Mouse (Mus musculus): ENCODE results near the gene Sectm1b. TPM values are rescaled to one million over a fixed set of nuclear protein-coding genes. Genes with fewer than 3 reads are reported as not detected.

The Sectm1b gene
- polyA plus RNA-seq, 1 experiment: not detected

- no peaks in the 10 kb centered on the region for H3K36me3 ChIP-seq (ENCODE audit: control insufficient read depth, insufficient read depth)
- H3K79me2 ChIP-seq (ENCODE audit: control insufficient read depth, insufficient read depth): no peaks in the 10 kb centered on the region
- no peak overlapping the region for H3ac ChIP-seq (ENCODE audit: control insufficient read depth, insufficient read length, low read depth)
- peaks cover 3% of the 10 kb centered on the region for H3K27me3 ChIP-seq (ENCODE audit: control insufficient read depth, insufficient read depth, insufficient read length)
- H3K4me3 ChIP-seq (ENCODE audit: insufficient read depth, poor library complexity, severe bottlenecking): no peak overlapping the region
- no peak for TF ChIP-seq CTCF (IDR thresholded peaks at IDR 0.05; ENCODE audit: control insufficient read depth, insufficient read depth, insufficient read length)
- TF ChIP-seq MYOG (IDR thresholded peaks at IDR 0.05; ENCODE audit: control insufficient read depth, extremely low read depth, insufficient read length): no peak
- no peak for TF ChIP-seq USF1 (IDR thresholded peaks at IDR 0.05; ENCODE audit: low read depth)
- TF ChIP-seq FOSL1 (IDR thresholded peaks at IDR 0.05; ENCODE audit: insufficient read depth, low read length, poor library complexity, severe bottlenecking): no peak
- TF ChIP-seq MYOD1 (IDR thresholded peaks at IDR 0.05; ENCODE audit: control insufficient read depth, insufficient read length, low read depth): no peak
- no peak for TF ChIP-seq CEBPB (IDR thresholded peaks at IDR 0.05; ENCODE audit: low read depth)
- TF ChIP-seq MAX (IDR thresholded peaks at IDR 0.05): no peak
- no peaks in the 10 kb centered on the region for H3K79me3 ChIP-seq (ENCODE audit: low read depth)
Measured at GRCm38 (mm10) chr11:121101124-121101805, 37.9 kb upstream of the Sectm1b start.

DNA sequence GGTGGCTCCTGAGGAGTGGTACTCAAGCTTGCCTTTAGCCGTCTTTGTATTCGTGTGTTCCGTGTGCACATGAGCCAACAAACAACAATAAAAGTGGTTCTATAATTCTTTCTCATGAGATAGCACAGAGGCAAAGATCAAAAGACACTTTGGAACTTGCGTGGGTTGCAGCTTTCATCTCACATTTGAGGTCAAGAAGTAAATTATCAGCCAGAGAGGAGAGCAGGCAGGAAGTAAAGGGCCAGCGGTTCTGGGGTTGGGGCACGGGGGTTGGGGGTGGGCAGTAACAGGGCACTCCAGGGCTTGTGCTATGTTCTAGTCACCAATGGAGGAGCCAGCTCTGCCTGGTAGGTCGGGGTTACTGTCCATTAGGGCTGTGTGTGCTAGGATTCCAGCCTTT is 37.3 kb upstream of the Sectm1b start:
- no peaks in the 10 kb centered on the region for H3K79me3 ChIP-seq (ENCODE audit: low read depth)
- H3ac ChIP-seq (ENCODE audit: control insufficient read depth, insufficient read length, low read depth): no peak overlapping the region
- no peak overlapping the region for H3K4me3 ChIP-seq (ENCODE audit: insufficient read depth, poor library complexity, severe bottlenecking)
- peaks cover 3% of the 10 kb centered on the region for H3K27me3 ChIP-seq (ENCODE audit: control insufficient read depth, insufficient read depth, insufficient read length)
- H3K79me2 ChIP-seq (ENCODE audit: control insufficient read depth, insufficient read depth): no peaks in the 10 kb centered on the region
- no peaks in the 10 kb centered on the region for H3K36me3 ChIP-seq (ENCODE audit: control insufficient read depth, insufficient read depth)
- TF ChIP-seq CTCF (IDR thresholded peaks at IDR 0.05; ENCODE audit: control insufficient read depth, insufficient read depth, insufficient read length): no peak
- TF ChIP-seq CEBPB (IDR thresholded peaks at IDR 0.05; ENCODE audit: low read depth): no peak
- TF ChIP-seq USF1 (IDR thresholded peaks at IDR 0.05; ENCODE audit: low read depth): no peak
- TF ChIP-seq MYOG (IDR thresholded peaks at IDR 0.05; ENCODE audit: control insufficient read depth, extremely low read depth, insufficient read length): no peak
- no peak for TF ChIP-seq MAX (IDR thresholded peaks at IDR 0.05)
- no peak for TF ChIP-seq FOSL1 (IDR thresholded peaks at IDR 0.05; ENCODE audit: insufficient read depth, low read length, poor library complexity, severe bottlenecking)
- TF ChIP-seq MYOD1 (IDR thresholded peaks at IDR 0.05; ENCODE audit: control insufficient read depth, insufficient read length, low read depth): no peak

DNA sequence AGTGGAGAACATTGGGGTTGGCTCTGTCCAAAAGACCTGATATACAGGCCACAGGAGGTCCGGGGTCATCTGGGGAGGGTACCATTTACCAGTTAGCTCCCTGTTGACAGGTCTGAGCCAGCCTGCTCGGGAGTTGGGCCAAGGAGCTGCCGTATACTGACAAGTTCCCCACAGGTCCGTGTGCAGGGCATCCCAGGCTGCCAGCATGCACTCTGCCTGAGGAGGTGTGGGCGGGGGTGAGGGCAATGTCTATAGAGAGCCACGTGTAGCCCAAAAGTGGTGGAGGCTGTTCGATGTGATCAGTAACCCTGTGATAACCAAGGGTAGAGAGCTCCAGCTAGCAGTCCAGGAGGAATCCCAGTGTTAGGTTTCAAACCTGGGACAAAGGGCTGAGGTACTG is 36.4 kb upstream of the Sectm1b start:
- Histone ChIP-seq H3K4me3 (ENCODE audit: insufficient read depth, poor library complexity, severe bottlenecking) (no peak overlapping the region), H3ac (ENCODE audit: control insufficient read depth, insufficient read length, low read depth) (no peak overlapping the region), H3K79me3 (ENCODE audit: low read depth) (no peaks in the 10 kb centered on the region), H3K79me2 (ENCODE audit: control insufficient read depth, insufficient read depth) (no peaks in the 10 kb centered on the region), H3K27me3 (ENCODE audit: control insufficient read depth, insufficient read depth, insufficient read length) (peaks cover 3% of the 10 kb centered on the region), H3K36me3 (ENCODE audit: control insufficient read depth, insufficient read depth) (no peaks in the 10 kb centered on the region)
- TF ChIP-seq CTCF (IDR thresholded peaks at IDR 0.05; ENCODE audit: control insufficient read depth, insufficient read depth, insufficient read length) (no peak), USF1 (IDR thresholded peaks at IDR 0.05; ENCODE audit: low read depth) (no peak), MYOD1 (IDR thresholded peaks at IDR 0.05; ENCODE audit: control insufficient read depth, insufficient read length, low read depth) (no peak), MAX (IDR thresholded peaks at IDR 0.05) (no peak), MYOG (IDR thresholded peaks at IDR 0.05; ENCODE audit: control insufficient read depth, extremely low read depth, insufficient read length) (no peak), CEBPB (IDR thresholded peaks at IDR 0.05; ENCODE audit: low read depth) (no peak), FOSL1 (IDR thresholded peaks at IDR 0.05; ENCODE audit: insufficient read depth, low read length, poor library complexity, severe bottlenecking) (no peak)

GRCm38 (mm10) chr11:121092606-121093585 is 29.5 kb upstream of the Sectm1b start:
- TF ChIP-seq MYOG (IDR thresholded peaks at IDR 0.05; ENCODE audit: control insufficient read depth, extremely low read depth, insufficient read length) (no peak), USF1 (IDR thresholded peaks at IDR 0.05; ENCODE audit: low read depth) (no peak), FOSL1 (IDR thresholded peaks at IDR 0.05; ENCODE audit: insufficient read depth, low read length, poor library complexity, severe bottlenecking) (no peak), MAX (IDR thresholded peaks at IDR 0.05) (no peak), CTCF (IDR thresholded peaks at IDR 0.05; ENCODE audit: control insufficient read depth, insufficient read depth, insufficient read length) (no peak), CEBPB (IDR thresholded peaks at IDR 0.05; ENCODE audit: low read depth) (no peak), MYOD1 (IDR thresholded peaks at IDR 0.05; ENCODE audit: control insufficient read depth, insufficient read length, low read depth) (no peak)
- Histone ChIP-seq H3K36me3 (ENCODE audit: control insufficient read depth, insufficient read depth) (no peaks in the 10 kb centered on the region), H3ac (ENCODE audit: control insufficient read depth, insufficient read length, low read depth) (no peak overlapping the region), H3K4me3 (ENCODE audit: insufficient read depth, poor library complexity, severe bottlenecking) (no peak overlapping the region), H3K79me2 (ENCODE audit: control insufficient read depth, insufficient read depth) (no peaks in the 10 kb centered on the region), H3K79me3 (ENCODE audit: low read depth) (no peaks in the 10 kb centered on the region), H3K27me3 (ENCODE audit: control insufficient read depth, insufficient read depth, insufficient read length) (no peaks in the 10 kb centered on the region)

- no peaks in the 10 kb centered on the region for H3K79me3 ChIP-seq (ENCODE audit: low read depth)
- no peaks in the 10 kb centered on the region for H3K27me3 ChIP-seq (ENCODE audit: control insufficient read depth, insufficient read depth, insufficient read length)
- no peak overlapping the region for H3ac ChIP-seq (ENCODE audit: control insufficient read depth, insufficient read length, low read depth)
- TF ChIP-seq CEBPB (IDR thresholded peaks at IDR 0.05; ENCODE audit: low read depth) (no peak), MAX (IDR thresholded peaks at IDR 0.05) (no peak), USF1 (IDR thresholded peaks at IDR 0.05; ENCODE audit: low read depth) (peak; percentile 2), FOSL1 (IDR thresholded peaks at IDR 0.05; ENCODE audit: insufficient read depth, low read length, poor library complexity, severe bottlenecking) (peak; percentile 77), CTCF (IDR thresholded peaks at IDR 0.05; ENCODE audit: control insufficient read depth, insufficient read depth, insufficient read length) (no peak), MYOD1 (IDR thresholded peaks at IDR 0.05; ENCODE audit: control insufficient read depth, insufficient read length, low read depth) (peak; percentile 84), MYOG (IDR thresholded peaks at IDR 0.05; ENCODE audit: control insufficient read depth, extremely low read depth, insufficient read length) (no peak)
- no peak overlapping the region for H3K4me3 ChIP-seq (ENCODE audit: insufficient read depth, poor library complexity, severe bottlenecking)
- no peaks in the 10 kb centered on the region for H3K36me3 ChIP-seq (ENCODE audit: control insufficient read depth, insufficient read depth)
- no peaks in the 10 kb centered on the region for H3K79me2 ChIP-seq (ENCODE audit: control insufficient read depth, insufficient read depth)
Measured at GRCm38 (mm10) chr11:121090943-121091342, 27.6 kb upstream of the Sectm1b start.

Measured in C2C12 (cell line).